Mouse (Mus musculus) forebrain, postnatal 0 days (tissue): ENCODE results near the gene Ccnf. TPM values are rescaled to one million over a fixed set of nuclear protein-coding genes. Genes with fewer than 3 reads are reported as not detected.

Source experiments
- ATAC-seq: fragments of 200-750 bp; cut with Nextera tagmentation; 2 replicates; pipeline ENCODE4 v1.8.0; 2017; ENCODE audit warnings: mild to moderate bottlenecking, moderate library complexity
- DNase-seq: peaks from one replicate; pipeline ENCODE4 v3.0.0-alpha.2; 2015
- H3K27ac ChIP-seq: fragments of 300-500 bp; sonication (generic); 2 replicates; pipeline ENCODE4 v1.5.1; 2014; ENCODE audit warnings: low read depth, mild to moderate bottlenecking, antibody characterized with exemption, low read length, moderate library complexity, mixed read lengths
- H3K27me3 ChIP-seq: fragments of 300-500 bp; sonication (generic); 2 replicates; pipeline ENCODE4 v1.6.1; 2014; ENCODE audit warnings: mild to moderate bottlenecking, low read length, mixed read lengths; ENCODE audit not compliant: insufficient read depth
- H3K36me3 ChIP-seq: fragments of 300-500 bp; sonication (generic); 2 replicates; pipeline ENCODE4 v1.6.1; 2014; ENCODE audit warnings: mild to moderate bottlenecking, moderate library complexity; ENCODE audit not compliant: insufficient read depth
- H3K4me1 ChIP-seq: fragments of 300-500 bp; sonication (generic); 2 replicates; pipeline ENCODE4 v1.6.1; 2014; ENCODE audit warnings: antibody characterized with exemption; ENCODE audit not compliant: insufficient read depth
- H3K4me2 ChIP-seq: fragments of 300-500 bp; sonication (generic); 2 replicates; pipeline ENCODE4 v1.6.1; 2014; ENCODE audit warnings: low read depth, mild to moderate bottlenecking, moderate library complexity
- H3K4me3 ChIP-seq: fragments of 300-500 bp; sonication (generic); 2 replicates; pipeline ENCODE4 v1.5.1; 2014; ENCODE audit warnings: low read depth, low read length, mixed read lengths
- H3K9ac ChIP-seq: fragments of 300-500 bp; sonication (generic); 2 replicates; pipeline ENCODE4 v1.6.1; 2014; ENCODE audit warnings: mild to moderate bottlenecking
- H3K9me3 ChIP-seq: fragments of 300-500 bp; sonication (generic); 2 replicates; pipeline ENCODE4 v1.6.1; 2016; ENCODE audit warnings: low read length
- CTCF ChIP-seq: sonication (generic); IDR thresholded peaks from 2 replicates; pipeline ENCODE4 v1.5.1; 2016; ENCODE audit warnings: antibody characterized with exemption, control low read depth, low read depth
- WGBS: fragments of 180-500 bp; shearing (Covaris S2); extraction: QIAGEN DNeasy Blood & Tissue Kit; methylation state at CpG from one replicate; pipeline ENCODE4 v1.1.7; 2014; 5-methylcytosine and 5-hydroxymethylcytosine counted together
- polyA plus RNA-seq: library from polyadenylated mRNA; unstranded; fragments of >200 nt; fragmentation: Nextera tagmentation; extraction: Ambion mirVana; gene quantifications from 2 replicates; pipeline ENCODE4 v1.2.1, GENCODE M21; 2015
- total RNA-seq: library from RNA; depleted of rRNA; stranded (reverse); fragments of >200 nt; gene quantifications from 2 replicates; pipeline ENCODE4 v1.2.3, GENCODE M21; 2014

Gene Ccnf
- total and polyA plus RNA-seq, 2 experiments from 2014 or later: 6.9 to 7.4 TPM

DNA sequence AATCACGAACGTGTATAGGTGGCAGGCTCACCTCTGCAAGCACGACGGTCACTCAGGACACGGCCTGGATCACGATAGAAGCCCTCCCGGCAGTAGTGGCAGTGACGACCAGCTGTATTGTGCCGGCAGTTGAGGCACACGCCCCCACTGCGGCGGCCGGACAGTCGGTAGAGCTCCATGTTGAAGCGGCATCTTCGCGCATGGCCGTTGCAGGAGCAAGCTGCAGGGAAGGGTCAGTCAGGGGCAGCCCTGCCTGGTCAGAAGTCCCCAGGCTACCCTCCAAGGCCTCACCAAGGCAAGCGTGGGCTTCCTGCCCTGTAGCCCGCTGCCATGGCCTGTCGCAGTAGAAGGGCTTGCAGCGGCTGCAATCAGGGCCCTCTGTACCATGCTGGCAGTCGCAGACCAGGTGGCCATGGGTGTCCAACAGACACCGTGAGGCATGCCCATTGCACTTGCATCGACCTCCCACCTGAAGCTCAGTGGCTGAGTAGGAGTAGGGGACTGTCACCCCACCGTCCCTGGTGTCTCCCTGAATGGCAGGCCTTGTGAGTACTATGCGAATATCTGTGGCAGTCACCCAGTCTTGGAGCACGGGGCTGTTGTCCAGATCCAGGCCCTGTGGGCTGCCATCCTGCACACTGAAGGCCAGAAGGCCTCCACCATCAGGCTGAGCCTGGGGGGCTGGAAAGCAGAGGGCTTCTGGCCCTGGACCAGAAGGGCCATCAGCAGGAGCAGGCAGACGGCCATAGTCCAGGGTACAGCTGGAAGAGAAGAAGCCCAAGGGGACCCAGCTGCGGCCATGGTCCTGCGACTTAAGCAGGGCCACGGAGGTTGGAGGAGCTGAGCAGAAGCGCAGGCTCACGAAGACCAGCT lies 43.3 kb downstream of the Ccnf start:
- Histone ChIP-seq H3K4me2 (peak overlapping the region; percentile 97), H3K4me1 (peaks cover 58% of the 10 kb centered on the region), H3K27ac (no peak overlapping the region), H3K27me3 (no peaks in the 10 kb centered on the region), H3K4me3 (peak overlapping the region; percentile 52), H3K9ac (peak overlapping the region; percentile 81), H3K36me3 (no peaks in the 10 kb centered on the region), H3K9me3 (no peaks in the 10 kb centered on the region)
- TF ChIP-seq CTCF: no peak
- no peak for ATAC-seq
- 66% methylated on average over 34 of the region's 34 CpGs for WGBS
- DNase-seq: peak; percentile 11

DNA sequence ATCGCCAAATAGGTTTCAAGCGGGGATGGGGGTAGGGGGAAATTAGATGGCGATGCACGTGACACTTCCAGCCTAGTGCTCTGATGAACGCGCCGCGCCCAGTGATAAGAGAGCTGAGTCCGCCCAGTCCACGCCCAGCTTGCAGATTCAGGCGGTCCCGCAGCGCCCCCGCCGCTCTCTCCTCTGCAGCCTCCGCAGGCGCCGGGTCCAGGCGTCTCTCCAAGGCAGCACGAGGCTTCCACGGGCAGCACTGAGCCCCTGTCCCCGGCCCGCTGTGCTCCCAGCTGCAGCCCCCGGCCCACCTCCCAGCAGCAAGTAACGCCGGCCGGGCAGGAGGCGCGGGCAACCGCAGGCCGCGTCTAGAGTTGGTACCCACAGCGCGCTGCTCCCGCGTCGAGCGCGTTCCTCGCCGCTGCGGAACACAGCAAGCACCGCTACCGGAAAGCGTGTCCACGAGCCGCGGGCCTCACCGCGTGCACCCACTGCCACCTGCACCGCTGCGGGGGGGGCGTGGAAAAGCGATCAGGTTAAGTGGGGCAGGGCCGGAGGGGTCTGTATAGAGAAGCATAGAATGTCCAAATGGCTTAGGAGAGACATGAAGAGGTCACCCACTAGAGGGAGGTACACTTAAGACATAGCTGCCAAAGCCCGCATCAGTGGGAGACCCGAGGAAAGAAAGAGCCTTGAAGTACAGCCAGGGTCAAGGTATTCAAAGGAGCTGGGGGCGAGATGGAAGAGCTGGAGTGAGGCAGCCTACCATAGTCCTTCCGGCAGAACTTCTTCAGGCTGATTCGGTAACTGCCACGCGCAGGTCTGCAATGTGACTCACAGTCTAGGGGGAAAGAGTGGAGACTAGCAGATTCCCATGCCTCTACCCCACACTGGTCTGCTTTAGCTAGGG lies 44.6 kb downstream of the Ccnf start:
- TF ChIP-seq CTCF: peak; percentile 39
- peak; percentile 84 for DNase-seq
- H3K4me3 ChIP-seq: peak overlapping the region; percentile 65
- peak; percentile 49 for ATAC-seq
- H3K27ac ChIP-seq: peak overlapping the region; percentile 76
- H3K9me3 ChIP-seq: no peaks in the 10 kb centered on the region
- H3K36me3 ChIP-seq: no peaks in the 10 kb centered on the region
- no peaks in the 10 kb centered on the region for H3K27me3 ChIP-seq
- WGBS: 7% methylated on average over 59 of the region's 62 CpGs
- H3K4me1 ChIP-seq: peaks cover 55% of the 10 kb centered on the region
- H3K9ac ChIP-seq: peak overlapping the region; percentile 79
- peak overlapping the region; percentile 97 for H3K4me2 ChIP-seq

- Histone ChIP-seq H3K9me3 (no peaks in the 10 kb centered on the region), H3K27ac (peak overlapping the region; percentile 76), H3K4me1 (peaks cover 47% of the 10 kb centered on the region), H3K4me2 (peak overlapping the region; percentile 97), H3K27me3 (no peaks in the 10 kb centered on the region), H3K36me3 (no peaks in the 10 kb centered on the region), H3K9ac (peak overlapping the region; percentile 79), H3K4me3 (peak overlapping the region; percentile 65)
- ATAC-seq: peak; percentile 8
- DNase-seq: no peak
- no peak for TF ChIP-seq CTCF
- WGBS: 6% methylated on average over 15 of the region's 15 CpGs
These were observed 45.3 kb downstream of the Ccnf start for GRCm38 (mm10) chr17:24205908-24206361.

GRCm38 (mm10) chr17:24205284-24205888 lies 45.9 kb downstream of the Ccnf start, which contains the start of gene Tbc1d24:
TSS of gene Tbc1d24 (minus strand) at chr17:24205562.
- peak within 1 kb of the TSS; percentile 65 for H3K4me3 ChIP-seq
- H3K27me3 ChIP-seq: no peaks in the 10 kb centered on the region
- TF ChIP-seq CTCF: no peak
- peak within 1 kb of the TSS; percentile 97 for H3K4me2 ChIP-seq
- H3K27ac ChIP-seq: peak within 1 kb of the TSS; percentile 76
- H3K9ac ChIP-seq: peak within 1 kb of the TSS; percentile 79
- under 1% methylated on average over 64 of the region's 65 CpGs for WGBS
- DNase-seq: peak; percentile 98
- ATAC-seq: peak; percentile 84
- no peaks in the 10 kb centered on the region for H3K9me3 ChIP-seq
- H3K4me1 ChIP-seq: peaks cover 45% of the 10 kb centered on the region
- H3K36me3 ChIP-seq: no peaks in the 10 kb centered on the region

GRCm38 (mm10) chr17:24204846-24205245 lies 46.4 kb downstream of the Ccnf start:
- WGBS: 5% methylated on average over 7 of the region's 7 CpGs
- Histone ChIP-seq H3K27ac (peak overlapping the region; percentile 76; the same call in 1 of the 2 replicates), H3K27me3 (no peaks in the 10 kb centered on the region), H3K36me3 (no peaks in the 10 kb centered on the region), H3K9me3 (no peaks in the 10 kb centered on the region), H3K4me3 (peak overlapping the region; percentile 65), H3K9ac (peak overlapping the region; percentile 79), H3K4me1 (peaks cover 45% of the 10 kb centered on the region), H3K4me2 (peak overlapping the region; percentile 97)
- ATAC-seq (no peak), DNase-seq (no peak)
- TF ChIP-seq CTCF: no peak

DNA sequence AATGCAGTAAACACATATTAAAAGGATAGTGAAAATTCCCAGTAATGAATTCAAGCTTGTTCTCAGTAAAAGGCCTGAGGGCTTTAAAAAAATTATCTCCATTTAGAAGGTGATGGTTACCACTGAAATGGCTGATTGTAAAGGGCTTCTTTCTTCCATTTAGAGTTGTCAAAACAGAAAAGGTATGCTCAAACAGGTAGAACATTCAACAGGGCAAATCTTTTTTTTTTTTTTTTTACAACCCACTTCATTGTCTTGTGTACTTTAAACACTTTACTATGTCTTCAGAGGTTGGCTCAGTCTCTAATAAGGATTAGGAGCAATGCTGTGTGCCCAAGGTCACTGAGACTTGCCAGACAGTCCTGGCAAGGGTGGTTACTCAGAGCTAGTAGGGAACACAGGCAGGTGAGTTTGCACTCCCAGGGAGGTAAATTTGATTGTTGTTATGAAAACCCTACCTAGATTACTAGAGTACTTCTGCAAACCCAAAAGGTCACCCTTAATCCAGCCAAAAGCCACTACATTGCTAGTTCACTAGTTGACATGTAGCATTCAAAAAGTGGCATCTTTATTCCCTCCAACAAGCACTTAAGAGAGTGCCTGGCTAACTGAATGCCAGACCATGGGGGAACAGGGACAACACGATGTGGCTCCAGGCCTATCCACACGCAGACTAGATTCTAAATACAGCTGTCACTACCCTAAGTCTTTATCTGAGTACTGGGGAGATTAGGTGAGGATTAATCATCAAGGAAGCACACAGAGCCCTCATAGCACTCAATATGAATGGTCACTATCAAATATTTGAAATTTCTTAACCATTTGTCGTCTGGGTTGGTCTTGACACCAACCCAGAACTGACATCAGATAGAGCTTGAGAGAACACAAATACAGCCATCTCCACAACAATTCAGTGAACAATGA lies 47.4 kb downstream of the Ccnf start:
- Histone ChIP-seq H3K9me3 (no peaks in the 10 kb centered on the region), H3K4me1 (peaks cover 41% of the 10 kb centered on the region), H3K36me3 (no peaks in the 10 kb centered on the region), H3K27ac (no peak overlapping the region), H3K4me3 (peak overlapping the region; percentile 65), H3K27me3 (no peaks in the 10 kb centered on the region), H3K9ac (0 out of 2 replicates have a peak overlapping the region, but pooled peaks have one; percentile 79), H3K4me2 (peak overlapping the region; percentile 97)
- ATAC-seq (no peak), DNase-seq (no peak)
- TF ChIP-seq CTCF: no peak
- WGBS: 70% methylated on average over 3 of the region's 3 CpGs
